Mouse (Mus musculus): ENCODE measurements around the gene Aarsd1.

- no peak for TF ChIP-seq CTCF (IDR thresholded peaks at IDR 0.05; ENCODE audit: control insufficient read depth, insufficient read depth, insufficient read length)
- no peak for TF ChIP-seq USF1 (IDR thresholded peaks at IDR 0.05; ENCODE audit: low read depth)
- no peak for TF ChIP-seq MAX (IDR thresholded peaks at IDR 0.05)
- no peak for TF ChIP-seq FOSL1 (IDR thresholded peaks at IDR 0.05; ENCODE audit: insufficient read depth, low read length, poor library complexity, severe bottlenecking)
- TF ChIP-seq MYOG (IDR thresholded peaks at IDR 0.05; ENCODE audit: control insufficient read depth, extremely low read depth, insufficient read length) = no peak
- no peak for TF ChIP-seq CEBPB (IDR thresholded peaks at IDR 0.05; ENCODE audit: low read depth)
Measured at GRCm38 (mm10) chr11:101459716-101460115, 42.3 kb upstream of the Aarsd1 start.

Data from C2C12 (cell line).